Comparison of ENCODE assay signal across 17 mouse cellular contexts in genomic region chr4:152287317-152288120, GRCm38 (mm10). TPM values are rescaled to one million over a fixed set of nuclear protein-coding genes. Genes with fewer than 3 reads are reported as not detected.
DNase-seq lines count a peak whose midpoint lies in the region; ATAC-seq and TF ChIP-seq lines count a peak whose summit lies in the region.
"Had no signal": no experiment of that assay in that cellular context is flagged by ENCODE, and none has a peak within 500 bp of the region (broad histone marks: within the 10 kb centered on the region; RNA-seq: fewer than 3 reads in every experiment).

No protein-coding gene starts in this region.

- TF ChIP-seq CTCF in hindbrain, postnatal 0 days (IDR thresholded peaks at IDR 0.05; ENCODE audit: low read depth): no peak

- no peak for DNase-seq in forebrain, embryonic 10.5 days (ENCODE audit: extremely low spot score, low spot score)
- no peak for DNase-seq in hindbrain, postnatal 0 days (ENCODE audit: low spot score)
- no peak for DNase-seq in liver
- no peak for DNase-seq in ovary, postnatal 36 days (ENCODE audit: low spot score)
- no peak for DNase-seq in kidney, adult 9 months
- DNase-seq: cerebellum, adult 8-10 months had no signal

- H3K27ac ChIP-seq in forebrain, embryonic 10.5 days: no peak overlapping the region
- no peak overlapping the region for H3K27ac ChIP-seq in forebrain, embryonic 16.5 days (ENCODE audit: low read length)
- no peak overlapping the region for H3K27ac ChIP-seq in embryonic facial prominence, embryonic 13.5 days
- no peak overlapping the region for H3K27ac ChIP-seq in hindbrain, postnatal 0 days
- H3K27ac ChIP-seq: heart, embryonic 10.5 days; lung, embryonic 15.5 days had no signal

- no peak overlapping the region for H3K9ac ChIP-seq in forebrain, embryonic 16.5 days (replicated peaks; ENCODE audit: low read depth, low read length)
- H3K9ac ChIP-seq in embryonic facial prominence, embryonic 13.5 days: no peak overlapping the region
- no peak overlapping the region; the same call in 1 of the 2 replicates for H3K9ac ChIP-seq in hindbrain, postnatal 0 days (replicated peaks; ENCODE audit: low read length)
- H3K9ac ChIP-seq: lung, embryonic 15.5 days had no signal

- H3K4me2 ChIP-seq in forebrain, embryonic 16.5 days (ENCODE audit: low read length): no peak overlapping the region
- no peak overlapping the region for H3K4me2 ChIP-seq in embryonic facial prominence, embryonic 13.5 days
- H3K4me2 ChIP-seq in hindbrain, postnatal 0 days (ENCODE audit: low read depth, low read length): peak overlapping the region; percentile 62; the same call in 1 of the 2 replicates
- no peak overlapping the region for H3K4me2 ChIP-seq in myocyte (ENCODE audit: low read depth)
- H3K4me2 ChIP-seq: lung, embryonic 15.5 days had no signal

- H3ac ChIP-seq in myocyte (ENCODE audit: control insufficient read depth, insufficient read length): no peak overlapping the region

- H3K4me3 ChIP-seq in forebrain, embryonic 10.5 days: peak overlapping the region; percentile 45; the same call in 1 of the 2 replicates
- H3K4me3 ChIP-seq in forebrain, embryonic 16.5 days (replicated peaks; ENCODE audit: low read length): no peak overlapping the region
- H3K4me3 ChIP-seq in embryonic facial prominence, embryonic 13.5 days: 0 out of 2 replicates have a peak overlapping the region, but pooled peaks have one; percentile 32
- no peak overlapping the region for H3K4me3 ChIP-seq in hindbrain, postnatal 0 days (ENCODE audit: low read length)
- no peak overlapping the region for H3K4me3 ChIP-seq in myocyte
- H3K4me3 ChIP-seq: heart, embryonic 10.5 days; lung, embryonic 15.5 days had no signal

- H3K27me3 ChIP-seq in forebrain, embryonic 10.5 days (ENCODE audit: poor library complexity, severe bottlenecking): peaks cover 99% of the 10 kb centered on the region
- H3K27me3 ChIP-seq in forebrain, embryonic 16.5 days (replicated peaks; ENCODE audit: control insufficient read depth, insufficient read depth, low read length): peaks cover 82% of the 10 kb centered on the region
- peaks cover 96% of the 10 kb centered on the region for H3K27me3 ChIP-seq in embryonic facial prominence, embryonic 13.5 days
- peaks cover 56% of the 10 kb centered on the region for H3K27me3 ChIP-seq in hindbrain, postnatal 0 days (ENCODE audit: insufficient read depth, low read length)
- H3K27me3 ChIP-seq in myocyte (ENCODE audit: control insufficient read depth, insufficient read depth, insufficient read length): peaks cover 63% of the 10 kb centered on the region

- peaks cover 74% of the 10 kb centered on the region for H3K4me1 ChIP-seq in forebrain, embryonic 10.5 days
- peaks cover 43% of the 10 kb centered on the region for H3K4me1 ChIP-seq in forebrain, embryonic 16.5 days (replicated peaks; ENCODE audit: control insufficient read depth, insufficient read depth, low read length)
- peaks cover 37% of the 10 kb centered on the region for H3K4me1 ChIP-seq in embryonic facial prominence, embryonic 13.5 days
- H3K4me1 ChIP-seq in hindbrain, postnatal 0 days (ENCODE audit: insufficient read depth, low read length): peaks cover 19% of the 10 kb centered on the region

- 8% methylated on average over 19 of the region's 19 CpGs for WGBS in forebrain, embryonic 10.5 days
- WGBS in forebrain, embryonic 16.5 days: 9% methylated on average over 19 of the region's 19 CpGs
- 10% methylated on average over 19 of the region's 19 CpGs for WGBS in embryonic facial prominence, embryonic 13.5 days
- 19% methylated on average over 19 of the region's 19 CpGs for WGBS in hindbrain, postnatal 0 days

- H3K79me2 ChIP-seq in myocyte (ENCODE audit: control insufficient read depth, insufficient read depth): no peaks in the 10 kb centered on the region

- no peak for ATAC-seq in forebrain, embryonic 16.5 days
- no peak for ATAC-seq in embryonic facial prominence, embryonic 13.5 days (ENCODE audit: insufficient number of reproducible peaks, insufficient read depth, low FRiP score, low TSS enrichment, low read depth)
- no peak for ATAC-seq in hindbrain, postnatal 0 days

- peaks cover 3% of the 10 kb centered on the region for H3K9me3 ChIP-seq in forebrain, embryonic 10.5 days
- no peaks in the 10 kb centered on the region for H3K9me3 ChIP-seq in forebrain, embryonic 16.5 days (ENCODE audit: control insufficient read depth, low read length)
- 0 out of 2 replicates have a peak, but pooled peaks cover 3% of the 10 kb centered on the region for H3K9me3 ChIP-seq in embryonic facial prominence, embryonic 13.5 days
- no peaks in the 10 kb centered on the region for H3K9me3 ChIP-seq in hindbrain, postnatal 0 days (ENCODE audit: low read length)
- H3K9me3 ChIP-seq: heart, embryonic 10.5 days; lung, embryonic 15.5 days had no signal

- H3K36me3 ChIP-seq in forebrain, embryonic 10.5 days (replicated peaks): no peaks in the 10 kb centered on the region
- no peaks in the 10 kb centered on the region for H3K36me3 ChIP-seq in forebrain, embryonic 16.5 days (ENCODE audit: control insufficient read depth, insufficient read depth)
- H3K36me3 ChIP-seq in embryonic facial prominence, embryonic 13.5 days: no peaks in the 10 kb centered on the region
- no peaks in the 10 kb centered on the region for H3K36me3 ChIP-seq in hindbrain, postnatal 0 days (ENCODE audit: insufficient read depth, low read length)
- no peaks in the 10 kb centered on the region for H3K36me3 ChIP-seq in myocyte (ENCODE audit: control insufficient read depth, insufficient read depth)
- H3K36me3 ChIP-seq: heart, embryonic 10.5 days; lung, embryonic 15.5 days had no signal

- TF ChIP-seq POLR2A in myocyte (IDR thresholded peaks at IDR 0.05; ENCODE audit: insufficient read length, low read depth): no peak

TF ChIP-seq in myocyte, 11 proteins besides CTCF, POLR2A, EP300 and RAD21:
- no peak for TF ChIP-seq TCF3 (IDR thresholded peaks at IDR 0.05; ENCODE audit: insufficient read length, low read depth)
- TF ChIP-seq REST (IDR thresholded peaks at IDR 0.05; ENCODE audit: insufficient read depth, insufficient read length): peak; percentile 14

RNA-seq across cellular contexts. Expression of gene Hes3, which starts 3.9 kb away (rescaled TPM):
- polyA plus RNA-seq in forebrain, embryonic 10.5 days (2016; fragmentation: Nextera tagmentation; extraction: Ambion mirVana): 0.38 and 0.92 TPM in 2 replicates
- not detected in 2 replicates for polyA plus RNA-seq in forebrain, embryonic 16.5 days (2015; fragmentation: Nextera tagmentation; extraction: Ambion mirVana)
- not detected in 2 replicates for polyA plus RNA-seq in embryonic facial prominence, embryonic 13.5 days (2015; fragmentation: Nextera tagmentation; extraction: Ambion mirVana)
- total RNA-seq in hindbrain, postnatal 0 days (2014; rRNA removed): 0.26 and 0.40 TPM in 2 replicates
- 0.15 and 0.19 TPM in 2 replicates for polyA plus RNA-seq in hindbrain, postnatal 0 days (2015; fragmentation: Nextera tagmentation; extraction: Ambion mirVana)
- 0.02 TPM for polyA plus RNA-seq in myocyte (2012; fragmentation: generic; extraction: Trizol)
- total RNA-seq: adrenal gland, adult 18-20 months; gastrocnemius, adult 18-20 months; heart, postnatal 36 days; layer of hippocampus, adult 18-20 months had no signal
- polyA plus RNA-seq: heart, embryonic 10.5 days; liver, embryonic 11.5 days; lung, embryonic 15.5 days had no signal

RNA-seq across cellular contexts. Expression of gene Icmt, which starts 9.5 kb away (rescaled TPM):
- polyA plus RNA-seq in forebrain, embryonic 10.5 days (2016; fragmentation: Nextera tagmentation; extraction: Ambion mirVana): 23.3 and 26.1 TPM in 2 replicates
- polyA plus RNA-seq in forebrain, embryonic 16.5 days (2015; fragmentation: Nextera tagmentation; extraction: Ambion mirVana): 20.7 and 21.3 TPM in 2 replicates
- 23.5 and 26.6 TPM in 2 replicates for polyA plus RNA-seq in embryonic facial prominence, embryonic 13.5 days (2015; fragmentation: Nextera tagmentation; extraction: Ambion mirVana)
- total RNA-seq in hindbrain, postnatal 0 days (2014; rRNA removed): 35.3 and 42.6 TPM in 2 replicates
- polyA plus RNA-seq in hindbrain, postnatal 0 days (2015; fragmentation: Nextera tagmentation; extraction: Ambion mirVana): 15.9 and 16.4 TPM in 2 replicates
- polyA plus RNA-seq in myocyte (2012; fragmentation: generic; extraction: Trizol): 30.8 TPM

RNA-seq across cellular contexts. Expression of gene Gpr153, which starts 13.5 kb away (rescaled TPM):
- 2.5 and 3.0 TPM in 2 replicates for polyA plus RNA-seq in forebrain, embryonic 10.5 days (2016; fragmentation: Nextera tagmentation; extraction: Ambion mirVana)
- polyA plus RNA-seq in forebrain, embryonic 16.5 days (2015; fragmentation: Nextera tagmentation; extraction: Ambion mirVana): 4.4 and 6.2 TPM in 2 replicates
- 11.1 TPM in 2 replicates for polyA plus RNA-seq in embryonic facial prominence, embryonic 13.5 days (2015; fragmentation: Nextera tagmentation; extraction: Ambion mirVana)
- total RNA-seq in hindbrain, postnatal 0 days (2014; rRNA removed): 167 and 170 TPM in 2 replicates
- polyA plus RNA-seq in hindbrain, postnatal 0 days (2015; fragmentation: Nextera tagmentation; extraction: Ambion mirVana): 17.1 and 19.0 TPM in 2 replicates
- polyA plus RNA-seq in myocyte (2012; fragmentation: generic; extraction: Trizol): 6.5 TPM

RNA-seq across cellular contexts. Expression of gene Rnf207, which starts 31.3 kb away (rescaled TPM):
- polyA plus RNA-seq in forebrain, embryonic 10.5 days (2016; fragmentation: Nextera tagmentation; extraction: Ambion mirVana): 0.92 and 1.3 TPM in 2 replicates
- 2.4 and 4.0 TPM in 2 replicates for polyA plus RNA-seq in forebrain, embryonic 16.5 days (2015; fragmentation: Nextera tagmentation; extraction: Ambion mirVana)
- 0.72 and 1.3 TPM in 2 replicates for polyA plus RNA-seq in embryonic facial prominence, embryonic 13.5 days (2015; fragmentation: Nextera tagmentation; extraction: Ambion mirVana)
- total RNA-seq in hindbrain, postnatal 0 days (2014; rRNA removed): 5.7 and 7.7 TPM in 2 replicates
- 6.6 and 6.9 TPM in 2 replicates for polyA plus RNA-seq in hindbrain, postnatal 0 days (2015; fragmentation: Nextera tagmentation; extraction: Ambion mirVana)
- 0.52 TPM for polyA plus RNA-seq in myocyte (2012; fragmentation: generic; extraction: Trizol)
- total RNA-seq: gastrocnemius, adult 18-20 months had no signal
- polyA plus RNA-seq: thymus, postnatal 0 days had no signal

RNA-seq across cellular contexts. Expression of gene Rpl22, which starts 38.0 kb away (rescaled TPM):
- polyA plus RNA-seq in forebrain, embryonic 10.5 days (2016; fragmentation: Nextera tagmentation; extraction: Ambion mirVana): 363 and 368 TPM in 2 replicates
- 173 and 196 TPM in 2 replicates for polyA plus RNA-seq in forebrain, embryonic 16.5 days (2015; fragmentation: Nextera tagmentation; extraction: Ambion mirVana)
- polyA plus RNA-seq in embryonic facial prominence, embryonic 13.5 days (2015; fragmentation: Nextera tagmentation; extraction: Ambion mirVana): 447 and 449 TPM in 2 replicates
- 164 and 185 TPM in 2 replicates for total RNA-seq in hindbrain, postnatal 0 days (2014; rRNA removed)
- polyA plus RNA-seq in hindbrain, postnatal 0 days (2015; fragmentation: Nextera tagmentation; extraction: Ambion mirVana): 156 and 176 TPM in 2 replicates
- polyA plus RNA-seq in myocyte (2012; fragmentation: generic; extraction: Trizol): 1,218 TPM

Comparison
In these comparisons a context has a peak if more than half of its experiments do, and no peak if none do; other contexts are left out.
1. H3K4me3 ChIP-seq: peak in forebrain, embryonic 10.5 days (single experiment) and embryonic facial prominence, embryonic 13.5 days (single experiment); none in forebrain, embryonic 16.5 days (single experiment), hindbrain, postnatal 0 days (single experiment) and myocyte (single experiment).